Mouse (Mus musculus): ENCODE data around the gene Cpa4.

Gene Cpa4

GRCm38 (mm10) chr6:30628152-30628551 lies 60.0 kb downstream of the Cpa4 start:
- no peak for DNase-seq (ENCODE audit: low read depth)

- DNase-seq (ENCODE audit: low read depth) = peak; percentile 20
Observed at GRCm38 (mm10) chr6:30629989-30630388, 61.8 kb downstream of the Cpa4 start.

- DNase-seq (ENCODE audit: low read depth) = peak; percentile 31
Observed at GRCm38 (mm10) chr6:30635361-30635862, 67.2 kb downstream of the Cpa4 start.

GRCm38 (mm10) chr6:30636186-30636842 lies 68.1 kb downstream of the Cpa4 start:
- DNase-seq (ENCODE audit: low read depth) = no peak

- DNase-seq (ENCODE audit: low read depth) = no peak
Observed at GRCm38 (mm10) chr6:30638674-30639268, 70.6 kb downstream of the Cpa4 start, which contains the start of gene Cpa1. Gene Cpa1, plus strand, starts transcription at chr6:30639218.

Data from 416B (cell line).